Mouse (Mus musculus) NIH3T3 (cell line): ENCODE data around the gene Rps12-ps3.
A peak's percentile ranks its signal among the peaks of the same experiment; 100 is the strongest.

Experiments
- DNase-seq: peaks from one replicate; pipeline ENCODE4 v3.0.0-alpha.2; 2012; ENCODE audit warnings: low read depth

The Rps12-ps3 gene

DNA sequence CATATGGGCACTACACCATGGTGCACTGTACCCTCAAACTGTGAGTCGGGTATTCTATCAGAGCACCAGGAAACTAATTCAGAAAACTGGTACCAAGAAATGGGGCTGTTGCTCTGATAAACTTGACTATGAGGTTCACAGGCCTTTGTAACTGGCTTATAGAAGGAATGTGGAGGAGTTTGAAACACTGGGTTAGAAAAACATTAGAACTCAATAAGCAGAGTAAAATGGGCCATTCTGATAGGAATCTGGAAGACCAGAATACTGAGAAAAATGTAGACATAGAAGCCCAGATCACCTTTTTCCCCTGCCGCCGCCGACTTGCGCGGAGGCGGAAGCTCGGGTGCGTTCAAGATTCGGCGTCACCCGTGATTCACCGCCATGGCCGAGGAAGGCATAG, at the start of gene Rps12-ps3:
Rps12-ps3 (plus strand) TSS at position 301 of the 400 bp plus-strand sequence.
- DNase-seq: no peak

DNA sequence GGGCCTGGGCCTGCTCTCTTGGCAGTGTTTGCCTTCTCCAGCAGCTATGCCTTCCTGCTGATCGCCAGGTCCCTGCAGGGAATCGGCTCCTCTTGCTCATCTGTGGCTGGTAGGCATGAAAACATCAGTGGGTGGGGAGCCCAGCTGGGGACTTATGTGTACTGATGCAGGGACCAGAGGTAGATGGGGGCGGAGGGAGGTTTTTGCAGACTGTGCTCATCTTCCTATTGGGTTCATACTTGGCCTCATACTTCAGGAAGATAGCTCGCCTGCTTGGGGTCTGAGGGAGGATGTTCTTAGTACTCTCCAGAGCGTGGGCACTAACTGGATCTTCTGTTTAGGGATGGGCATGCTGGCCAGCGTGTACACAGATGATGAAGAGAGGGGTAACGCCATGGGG, 48.9 kb upstream of the Rps12-ps3 start:
- no peak for DNase-seq

- DNase-seq: no peak
Observed at GRCm38 (mm10) chr19:59276354-59276753, 45.7 kb upstream of the Rps12-ps3 start.

GRCm38 (mm10) chr19:59280841-59281240, 41.2 kb upstream of the Rps12-ps3 start:
- DNase-seq: no peak

DNA sequence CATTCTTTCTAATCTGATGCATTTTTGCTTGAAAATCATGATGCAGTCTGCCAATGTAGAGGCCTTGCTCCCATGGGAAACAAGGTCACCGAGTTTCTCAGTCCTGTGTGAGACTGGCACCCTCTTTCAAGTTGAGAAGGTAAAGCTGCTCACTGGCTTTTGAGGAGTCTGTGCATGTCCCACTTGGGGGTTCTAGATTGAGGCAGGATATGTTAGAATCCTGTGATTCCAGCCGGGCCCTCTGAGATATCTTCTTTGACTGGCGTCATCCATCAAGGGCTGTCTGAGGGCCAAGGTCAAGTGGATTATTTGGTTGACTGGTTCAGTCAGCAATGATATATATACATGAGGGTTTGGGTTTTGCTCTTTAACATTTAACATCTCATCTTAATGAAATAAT, 40.1 kb upstream of the Rps12-ps3 start:
- DNase-seq: no peak

GRCm38 (mm10) chr19:59289042-59289441, 33.0 kb upstream of the Rps12-ps3 start:
- no peak for DNase-seq

DNA sequence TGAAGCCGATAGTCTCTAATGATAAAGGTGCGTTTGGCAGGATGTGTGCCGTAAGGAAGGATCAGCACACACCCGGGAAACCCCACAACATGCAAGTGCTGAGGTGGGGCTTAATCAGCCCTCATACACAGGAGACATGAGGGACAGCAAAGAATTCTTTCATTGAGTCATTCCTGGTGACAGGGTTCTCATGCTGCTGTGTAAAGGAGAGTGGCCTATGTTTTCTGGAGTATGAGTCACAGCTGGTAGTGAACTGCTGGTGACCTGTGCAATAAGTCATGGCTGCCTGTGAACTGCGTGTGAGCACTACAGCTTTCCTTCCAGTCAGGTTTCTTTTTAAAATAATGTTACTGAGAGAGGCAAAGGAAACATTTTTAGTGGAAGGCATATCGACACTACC, 32.3 kb upstream of the Rps12-ps3 start:
- peak; percentile 56 for DNase-seq

DNA sequence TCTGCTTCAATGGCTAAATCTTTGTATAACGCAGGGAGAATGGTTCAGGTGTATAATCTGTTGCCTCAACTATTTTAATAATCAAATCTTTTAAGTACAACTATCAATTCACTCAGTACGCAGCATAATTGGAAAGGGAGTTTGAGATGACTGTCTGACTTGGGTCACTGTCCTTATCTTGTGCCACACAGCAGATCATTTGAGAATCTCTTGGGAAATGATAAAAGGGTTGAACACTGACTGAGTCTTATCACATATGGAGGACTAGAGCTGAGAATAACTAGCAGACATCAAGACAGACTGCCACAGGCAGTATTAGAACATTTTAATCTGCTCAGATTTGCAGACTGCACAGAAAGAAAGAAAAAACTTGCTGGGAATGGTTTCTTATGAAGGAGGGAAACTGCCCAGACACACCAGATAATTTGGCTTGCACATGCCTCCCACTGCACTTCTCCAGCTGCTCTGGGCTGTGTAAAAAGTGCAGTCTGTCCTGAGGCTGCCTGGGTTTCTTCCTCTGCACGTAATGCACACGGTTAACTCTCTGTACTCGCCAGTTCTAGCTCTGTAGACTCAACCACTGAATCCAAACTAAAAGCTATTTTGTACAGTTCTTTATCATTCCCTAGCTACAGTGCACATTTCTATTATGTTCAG, 29.8 kb upstream of the Rps12-ps3 start:
- DNase-seq: no peak

- peak; percentile 31 for DNase-seq
Observed at GRCm38 (mm10) chr19:59315308-59315707, 6.8 kb upstream of the Rps12-ps3 start.

GRCm38 (mm10) chr19:59316571-59316970, 5.5 kb upstream of the Rps12-ps3 start:
- DNase-seq: peak; percentile 71

DNA sequence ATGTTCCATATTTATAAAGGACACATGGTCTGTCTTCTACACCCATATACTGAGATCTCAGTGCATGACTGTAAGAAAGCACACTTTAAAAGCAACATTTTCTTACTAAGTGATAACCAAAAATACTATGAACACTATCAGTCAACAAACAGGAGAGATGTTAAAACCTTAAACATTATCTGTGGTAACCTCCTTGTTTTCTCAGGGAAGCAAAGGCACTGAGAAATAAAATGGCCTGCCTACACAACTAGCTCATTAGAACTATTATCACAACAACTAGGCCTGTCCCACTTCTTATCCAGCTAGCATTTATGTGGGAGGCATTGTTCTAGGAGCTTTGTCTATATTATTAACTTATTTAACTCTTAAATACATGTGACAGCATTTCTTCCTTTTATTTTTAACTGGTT, 8.7 kb downstream of the Rps12-ps3 start:
- DNase-seq: no peak

DNA sequence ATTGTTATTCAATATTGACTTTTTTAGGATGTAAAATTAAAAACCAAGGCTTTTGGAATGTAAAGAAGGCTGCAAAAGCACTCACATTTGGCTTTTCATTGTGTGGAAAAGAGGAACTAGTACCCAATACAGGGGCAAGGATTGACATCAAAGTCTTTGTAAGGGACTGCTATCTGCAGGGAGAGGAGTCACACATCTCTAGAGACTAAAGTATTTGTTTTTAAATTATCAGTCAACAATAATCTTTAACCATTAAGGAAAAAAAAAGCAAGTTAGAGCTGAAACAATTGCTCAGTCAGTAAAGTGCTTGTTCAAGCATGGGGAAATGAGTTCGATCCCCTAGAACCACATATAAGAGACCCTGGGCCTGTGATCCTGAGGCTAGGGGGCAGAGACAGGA, 14.6 kb downstream of the Rps12-ps3 start:
- no peak for DNase-seq

- DNase-seq: peak; percentile 47
Observed at GRCm38 (mm10) chr19:59337872-59338681, 16.0 kb downstream of the Rps12-ps3 start.

DNA sequence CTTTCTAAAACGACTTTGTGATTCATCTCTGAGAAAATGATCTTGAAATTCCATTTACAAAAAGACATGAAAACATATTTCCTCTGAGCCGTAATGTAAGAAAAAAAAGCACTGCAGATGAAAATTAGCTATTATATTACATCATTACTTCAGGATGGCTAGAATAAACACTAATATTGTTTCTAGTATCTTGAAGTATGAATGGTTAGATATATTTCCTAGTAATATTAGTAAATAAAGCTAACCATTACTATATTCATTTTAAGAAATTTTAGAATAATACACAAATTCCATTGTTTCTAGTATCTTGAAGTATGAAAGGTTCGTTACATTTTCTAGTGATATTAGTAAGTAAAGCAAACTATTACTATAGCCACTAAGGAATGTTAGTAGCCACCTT, 17.8 kb downstream of the Rps12-ps3 start:
- no peak for DNase-seq

DNA sequence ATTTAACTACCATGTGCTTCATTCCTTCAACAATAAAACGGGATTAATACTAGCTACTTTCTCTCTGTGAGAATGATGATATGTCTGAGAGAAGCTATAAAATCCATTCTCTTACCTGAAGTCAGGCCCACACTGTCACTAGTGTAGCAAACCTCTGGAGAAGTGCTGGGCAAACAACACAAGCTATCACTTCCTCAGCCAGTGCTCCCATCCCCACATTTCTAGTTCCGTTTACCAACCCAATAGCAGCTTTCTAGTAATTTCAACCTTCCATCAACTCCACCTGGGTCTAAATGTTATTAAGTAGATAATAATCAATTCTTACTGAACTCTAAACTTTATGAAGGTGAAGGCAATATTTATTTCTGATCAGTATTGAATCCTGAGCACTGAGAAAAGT, 20.9 kb downstream of the Rps12-ps3 start:
- no peak for DNase-seq

DNA sequence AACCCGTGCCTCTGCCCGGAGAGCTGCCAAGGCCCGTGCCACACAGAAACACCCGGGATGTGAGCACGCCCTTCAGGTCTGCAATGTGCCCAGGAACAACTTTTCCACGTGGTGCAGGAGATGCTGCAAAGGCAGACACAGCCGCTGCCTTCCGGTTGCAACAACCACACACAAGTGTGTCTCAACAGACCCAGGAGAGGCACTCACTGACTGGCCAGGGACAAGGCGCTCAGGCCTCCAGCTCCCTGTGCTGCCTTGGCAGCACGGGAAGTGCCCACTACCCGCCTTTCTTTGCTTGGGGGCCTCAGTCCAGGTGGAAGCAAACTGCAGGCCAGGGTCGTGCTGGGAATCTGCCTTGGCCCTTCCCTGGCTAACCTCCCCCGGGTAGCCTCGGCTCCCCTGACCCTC, 22.2 kb downstream of the Rps12-ps3 start:
- DNase-seq: peak; percentile 57

GRCm38 (mm10) chr19:59345081-59345657, 23.1 kb downstream of the Rps12-ps3 start:
- no peak for DNase-seq

DNA sequence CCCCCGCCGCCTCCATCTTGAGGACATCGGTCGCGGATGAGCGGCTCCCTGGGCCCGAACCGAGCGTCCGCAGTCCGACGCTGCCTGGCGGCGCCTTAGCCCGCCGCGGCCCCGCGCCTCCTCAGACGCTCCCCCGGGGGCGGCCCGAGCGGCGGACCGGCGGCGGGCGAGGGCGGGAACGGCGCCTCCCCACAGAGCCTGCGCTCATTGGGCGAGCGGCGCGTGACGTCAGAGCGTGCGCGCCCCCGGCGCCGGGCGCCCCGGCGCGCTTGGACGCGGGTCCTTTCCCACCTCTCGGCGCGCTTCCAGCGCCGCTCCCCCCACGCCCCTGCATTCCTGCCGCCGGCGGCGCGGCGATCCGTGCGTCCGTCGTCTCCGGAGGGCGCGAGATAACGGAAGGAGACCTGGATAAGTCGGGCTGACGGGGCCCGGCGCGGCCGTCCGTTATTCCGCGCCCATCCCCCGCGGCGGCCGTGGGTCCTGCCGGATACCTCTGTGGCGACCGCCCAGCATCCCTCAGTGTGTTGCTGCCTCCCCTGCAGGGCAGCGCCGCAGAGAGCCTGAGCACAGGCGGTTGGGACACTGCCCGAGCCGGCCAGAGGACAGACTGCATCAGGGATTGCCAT, 23.7 kb downstream of the Rps12-ps3 start, which contains the start of gene Pdzd8:
Pdzd8 (minus strand) TSS at position 123 of the 626 bp plus-strand sequence.
- peak; percentile 97 for DNase-seq

GRCm38 (mm10) chr19:59346325-59346724, 24.2 kb downstream of the Rps12-ps3 start:
- no peak for DNase-seq

GRCm38 (mm10) chr19:59349329-59349960, 27.4 kb downstream of the Rps12-ps3 start:
- no peak for DNase-seq

GRCm38 (mm10) chr19:59350273-59350903, 28.3 kb downstream of the Rps12-ps3 start:
- DNase-seq: no peak
